Mouse (Mus musculus) ES-Bruce4 (cell line): ENCODE measurements around the gene Ap1m2.

Experiments
- CTCF ChIP-seq: IDR thresholded peaks from one replicate; pipeline ENCODE4 v1.8.1; 2011; ENCODE audit warnings: low read depth, low read length
- POLR2A ChIP-seq: IDR thresholded peaks from one replicate; pipeline ENCODE4 v1.8.1; 2011; ENCODE audit warnings: low read length; ENCODE audit not compliant: insufficient read depth

- no peak for TF ChIP-seq POLR2A
- no peak for TF ChIP-seq CTCF
These were observed 39.0 kb downstream of the Ap1m2 start for GRCm38 (mm10) chr9:21273094-21273493.
